Mouse (Mus musculus): ENCODE results near the gene Glipr2.

DNA sequence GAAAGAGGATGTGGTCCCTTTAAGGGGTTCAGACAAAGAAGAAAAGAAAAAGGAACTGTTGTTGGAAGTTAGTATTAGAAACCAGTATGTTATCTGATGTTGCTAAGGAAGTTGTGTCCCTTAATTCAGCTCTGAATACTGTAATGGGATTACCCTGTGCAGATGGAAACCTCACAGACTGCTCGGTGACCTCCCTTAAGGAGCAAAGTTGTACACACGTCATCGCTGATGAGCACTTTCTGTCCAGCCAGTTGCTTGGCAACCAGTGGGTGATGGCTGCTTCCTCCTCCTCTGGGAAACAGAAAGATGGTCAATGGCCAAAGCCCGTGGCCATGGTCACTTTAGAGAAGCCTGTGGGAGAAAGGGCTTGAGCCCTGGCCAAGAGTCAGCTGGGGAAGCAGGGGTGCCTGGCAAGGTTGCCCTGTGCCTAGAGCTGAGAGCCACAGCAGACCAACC is 16.4 kb downstream of the Glipr2 start:
- TF ChIP-seq CTCF (IDR thresholded peaks at IDR 0.05; ENCODE audit: low read depth) (no peak), EP300 (IDR thresholded peaks at IDR 0.05; ENCODE audit: low read depth) (no peak; the same call in 1 of the 2 replicates)
